Mouse (Mus musculus) kidney, postnatal 14 days (tissue): ENCODE data around the gene Spry1.
A peak's percentile ranks its signal among the peaks of the same experiment; 100 is the strongest.

Experiments
- DNase-seq: peaks from one replicate; pipeline ENCODE4 v3.0.0; 2022; ENCODE audit warnings: mixed read lengths

Gene Spry1

GRCm38 (mm10) chr3:37672266-37673040 lies 32.7 kb downstream of the Spry1 start:
- DNase-seq, result no peak

GRCm38 (mm10) chr3:37673513-37674261 lies 33.9 kb downstream of the Spry1 start:
- no peak for DNase-seq

GRCm38 (mm10) chr3:37675056-37675525 lies 35.3 kb downstream of the Spry1 start:
- DNase-seq, result no peak

GRCm38 (mm10) chr3:37676291-37676690 lies 36.5 kb downstream of the Spry1 start:
- no peak for DNase-seq

- peak; percentile 43 for DNase-seq
Observed at GRCm38 (mm10) chr3:37686219-37686618, 46.5 kb downstream of the Spry1 start.

- no peak for DNase-seq
Observed at GRCm38 (mm10) chr3:37686751-37687150, 47.0 kb downstream of the Spry1 start.

GRCm38 (mm10) chr3:37687158-37687980 lies 47.6 kb downstream of the Spry1 start:
- DNase-seq, result peak; percentile 74

GRCm38 (mm10) chr3:37692945-37693344 lies 53.2 kb downstream of the Spry1 start:
- DNase-seq, result no peak

- no peak for DNase-seq
Observed at GRCm38 (mm10) chr3:37693552-37693951, 53.8 kb downstream of the Spry1 start.
